ENCODE assay signal across 8 mouse cellular contexts in genomic region chr16:78930382-78931286, GRCm38 (mm10). TPM values are rescaled to one million over a fixed set of nuclear protein-coding genes. Genes with fewer than 3 reads are reported as not detected.
DNase-seq lines count a peak whose midpoint lies in the region; ATAC-seq lines count a peak whose summit lies in the region.

TSS of gene Chodl (plus strand) at chr16:78930948.

- H3K27me3 ChIP-seq in heart, embryonic 13.5 days (replicated peaks), result peaks cover 9% of the 10 kb centered on the region
- H3K27me3 ChIP-seq in embryonic facial prominence, embryonic 12.5 days, result 0 out of 2 replicates have a peak, but pooled peaks cover 9% of the 10 kb centered on the region
- H3K27me3 ChIP-seq in hindbrain, embryonic 13.5 days, result no peaks in the 10 kb centered on the region
- peaks cover 6% of the 10 kb centered on the region; the same call in 1 of the 2 replicates for H3K27me3 ChIP-seq in liver, embryonic 12.5 days (replicated peaks)

- peak within 1 kb of the TSS; percentile 96 for H3K4me2 ChIP-seq in heart, embryonic 13.5 days
- H3K4me2 ChIP-seq in embryonic facial prominence, embryonic 12.5 days (replicated peaks), result peak within 1 kb of the TSS; percentile 78
- peak within 1 kb of the TSS; percentile 97 for H3K4me2 ChIP-seq in hindbrain, embryonic 13.5 days
- H3K4me2 ChIP-seq in liver, embryonic 12.5 days, result peak within 1 kb of the TSS; percentile 53

- DNase-seq in heart, adult 8-10 months (ENCODE audit: low spot score), result no peak
- DNase-seq in Muller cell, postnatal 12 days (ENCODE audit: inconsistent ontology term), result peak; percentile 77
- DNase-seq in right cerebral cortex, postnatal 4 days, result peak; percentile 13
- DNase-seq in ovary, postnatal 14 days (ENCODE audit: low spot score), result no peak

- no peaks in the 10 kb centered on the region for H3K36me3 ChIP-seq in heart, embryonic 13.5 days
- H3K36me3 ChIP-seq in embryonic facial prominence, embryonic 12.5 days, result no peaks in the 10 kb centered on the region
- H3K36me3 ChIP-seq in hindbrain, embryonic 13.5 days, result no peaks in the 10 kb centered on the region
- H3K36me3 ChIP-seq in liver, embryonic 12.5 days, result no peaks in the 10 kb centered on the region

- H3K4me1 ChIP-seq in heart, embryonic 13.5 days, result peaks cover 15% of the 10 kb centered on the region
- H3K4me1 ChIP-seq in embryonic facial prominence, embryonic 12.5 days, result 0 out of 2 replicates have a peak, but pooled peaks cover 5% of the 10 kb centered on the region
- H3K4me1 ChIP-seq in hindbrain, embryonic 13.5 days (replicated peaks), result peaks cover 14% of the 10 kb centered on the region
- H3K4me1 ChIP-seq in liver, embryonic 12.5 days, result no peaks in the 10 kb centered on the region

- no peaks in the 10 kb centered on the region for H3K9me3 ChIP-seq in heart, embryonic 13.5 days
- H3K9me3 ChIP-seq in embryonic facial prominence, embryonic 12.5 days, result no peaks in the 10 kb centered on the region
- H3K9me3 ChIP-seq in hindbrain, embryonic 13.5 days, result no peaks in the 10 kb centered on the region
- no peaks in the 10 kb centered on the region for H3K9me3 ChIP-seq in liver, embryonic 12.5 days (replicated peaks)

- 11% methylated on average over 19 of the region's 19 CpGs for WGBS in heart, embryonic 13.5 days
- 13% methylated on average over 19 of the region's 19 CpGs for WGBS in embryonic facial prominence, embryonic 12.5 days
- 12% methylated on average over 19 of the region's 19 CpGs for WGBS in hindbrain, embryonic 13.5 days
- 13% methylated on average over 19 of the region's 19 CpGs for WGBS in liver, embryonic 12.5 days (ENCODE audit: insufficient replicate concordance)

- H3K4me3 ChIP-seq in heart, embryonic 13.5 days, result peak within 1 kb of the TSS; percentile 53
- H3K4me3 ChIP-seq in embryonic facial prominence, embryonic 12.5 days, result peak within 1 kb of the TSS; percentile 41
- peak within 1 kb of the TSS; percentile 56 for H3K4me3 ChIP-seq in hindbrain, embryonic 13.5 days
- H3K4me3 ChIP-seq in liver, embryonic 12.5 days, result peak within 1 kb of the TSS; percentile 11; the same call in 1 of the 2 replicates

- no peak within 1 kb of the TSS for H3K27ac ChIP-seq in heart, embryonic 13.5 days (replicated peaks)
- H3K27ac ChIP-seq in embryonic facial prominence, embryonic 12.5 days, result no peak within 1 kb of the TSS
- H3K27ac ChIP-seq in hindbrain, embryonic 13.5 days, result peak within 1 kb of the TSS; percentile 52
- no peak within 1 kb of the TSS for H3K27ac ChIP-seq in liver, embryonic 12.5 days

- no peak; the same call in 1 of the 2 replicates for ATAC-seq in heart, embryonic 13.5 days (ENCODE audit: extremely low read depth, insufficient number of reproducible peaks, low FRiP score, low TSS enrichment)
- peak; percentile 64; the same call in 1 of the 2 replicates for ATAC-seq in embryonic facial prominence, embryonic 12.5 days (ENCODE audit: insufficient number of reproducible peaks, insufficient read depth, low FRiP score, low TSS enrichment)
- ATAC-seq in hindbrain, embryonic 13.5 days (ENCODE audit: low FRiP score), result peak; percentile 90
- ATAC-seq in liver, embryonic 12.5 days, result no peak

- H3K9ac ChIP-seq in heart, embryonic 13.5 days, result peak within 1 kb of the TSS; percentile 71
- peak within 1 kb of the TSS; percentile 28 for H3K9ac ChIP-seq in embryonic facial prominence, embryonic 12.5 days
- peak within 1 kb of the TSS; percentile 77 for H3K9ac ChIP-seq in hindbrain, embryonic 13.5 days
- H3K9ac ChIP-seq in liver, embryonic 12.5 days, result no peak within 1 kb of the TSS

RNA-seq across cellular contexts. Expression of gene Chodl, which starts in this region (rescaled TPM):
- polyA plus RNA-seq in heart, embryonic 13.5 days (2015; fragmentation: Nextera tagmentation; extraction: Ambion mirVana), result 0.72 and 0.75 TPM in 2 replicates
- total RNA-seq in heart, adult 8-10 months (2022), result under 1 TPM in 2 of 4 experiments, not detected in 2; 0.13 to 0.22 TPM
- polyA plus RNA-seq in embryonic facial prominence, embryonic 12.5 days (2016; fragmentation: Nextera tagmentation; extraction: Ambion mirVana), result 19.6 and 20.4 TPM in 2 replicates
- polyA plus RNA-seq in hindbrain, embryonic 13.5 days (2015; fragmentation: Nextera tagmentation; extraction: Ambion mirVana), result 15.8 and 16.8 TPM in 2 replicates
- polyA plus RNA-seq in liver, embryonic 12.5 days (2016; fragmentation: Nextera tagmentation; extraction: Ambion mirVana), result 0.18 and 0.44 TPM in 2 replicates

Comparison
In these comparisons a context has a peak if more than half of its experiments do, and no peak if none do; other contexts are left out.
1. ATAC-seq: peak in embryonic facial prominence, embryonic 12.5 days (single experiment) and hindbrain, embryonic 13.5 days (single experiment); none in heart, embryonic 13.5 days (single experiment) and liver, embryonic 12.5 days (single experiment).
2. DNase-seq: peak in Muller cell, postnatal 12 days (single experiment) and right cerebral cortex, postnatal 4 days (single experiment); none in heart, adult 8-10 months (single experiment) and ovary, postnatal 14 days (single experiment).
3. Peak in every context shown above with its lines, with median percentiles within 50 percentile points of each other: H3K4me2 ChIP-seq and H3K4me3 ChIP-seq.